In the genomic region with DNA sequence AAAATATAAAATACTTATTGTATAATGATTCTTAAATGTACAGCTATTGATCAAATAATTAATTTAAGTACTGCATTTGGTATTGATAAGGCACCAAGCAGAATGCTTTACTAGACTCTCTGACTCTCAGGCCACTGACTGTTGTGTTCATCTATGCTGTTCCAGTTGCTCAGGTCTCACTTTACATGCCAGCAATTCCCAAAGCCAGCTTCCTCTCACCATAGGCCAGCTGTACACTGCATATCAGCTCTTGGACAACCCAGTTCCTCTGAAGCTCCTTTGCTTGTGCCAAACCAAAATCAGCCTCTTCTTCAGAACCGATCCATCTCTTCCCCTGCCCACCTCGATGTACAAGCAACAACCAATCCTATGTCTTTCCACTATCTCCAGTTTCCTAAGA, we compare ENCODE assay signal across 24 mouse cellular contexts. TPM values are rescaled to one million over a fixed set of nuclear protein-coding genes. Genes with fewer than 3 reads are reported as not detected.
DNase-seq lines count a peak whose midpoint lies in the region; TF ChIP-seq lines count a peak whose summit lies in the region.
"Had no signal": no experiment of that assay in that cellular context is flagged by ENCODE, and none has a peak within 500 bp of the region (broad histone marks: within the 10 kb centered on the region; RNA-seq: fewer than 3 reads in every experiment).

No protein-coding gene starts in this region.

- DNase-seq in gastrocnemius, adult 2 months, result peak; percentile 38
- DNase-seq in gastrocnemius, postnatal 25 days, result no peak
- peak in 1 of 2 experiments; percentile 16 for DNase-seq in heart, adult 2 months
- no peak for DNase-seq in heart, postnatal 4 days
- no peak for DNase-seq in layer of hippocampus, adult 2 months (ENCODE audit: low spot score in 2 of 2)
- DNase-seq in layer of hippocampus, postnatal 10 days (ENCODE audit: low spot score in 2 of 2), result no peak
- DNase-seq in urinary bladder, postnatal 14 days (ENCODE audit: low spot score), result no peak
- DNase-seq: adrenal gland, postnatal 10 days; adrenal gland, postnatal 36 days; B cell, adult 2 months; cerebellum, adult 18-20 months; cerebellum, adult 9-10 months; cerebellum, postnatal 14 days; forebrain, postnatal 0 days; gastrocnemius, postnatal 10 days had no signal

- H3K4me2 ChIP-seq in myocyte (ENCODE audit: low read depth), result peak overlapping the region; percentile 24
- H3K4me2 ChIP-seq: embryonic facial prominence, embryonic 12.5 days; embryonic facial prominence, embryonic 15.5 days; hindbrain, embryonic 12.5 days; hindbrain, embryonic 15.5 days had no signal

- peak overlapping the region; percentile 38; the same call in 1 of the 2 replicates for H3K9ac ChIP-seq in heart, adult 2 months (ENCODE audit: low read depth, low read length)
- H3K9ac ChIP-seq: embryonic facial prominence, embryonic 12.5 days; embryonic facial prominence, embryonic 15.5 days; forebrain, postnatal 0 days; hindbrain, embryonic 12.5 days; hindbrain, embryonic 15.5 days had no signal

- H3K79me2 ChIP-seq in heart, adult 2 months (replicated peaks; ENCODE audit: control insufficient read depth, insufficient read depth, low read length), result peaks cover 19% of the 10 kb centered on the region
- peaks cover 9% of the 10 kb centered on the region for H3K79me2 ChIP-seq in myocyte (ENCODE audit: control insufficient read depth, insufficient read depth)

- H3K27ac ChIP-seq in gastrocnemius, adult 2 months, result peak overlapping the region; percentile 76
- peak overlapping the region; percentile 17; the same call in 1 of the 2 replicates for H3K27ac ChIP-seq in heart, adult 2 months
- H3K27ac ChIP-seq in layer of hippocampus, adult 2 months, result peak overlapping the region; percentile 67; the same call in 1 of the 2 replicates
- H3K27ac ChIP-seq: embryonic facial prominence, embryonic 12.5 days; embryonic facial prominence, embryonic 15.5 days; hindbrain, embryonic 12.5 days; hindbrain, embryonic 15.5 days had no signal

- H3K4me3 ChIP-seq in gastrocnemius, adult 2 months, result peak overlapping the region; percentile 13; the same call in 1 of the 2 replicates
- no peak overlapping the region for H3K4me3 ChIP-seq in heart, adult 2 months
- no peak overlapping the region for H3K4me3 ChIP-seq in layer of hippocampus, adult 2 months
- H3K4me3 ChIP-seq in myocyte, result no peak overlapping the region
- H3K4me3 ChIP-seq: embryonic facial prominence, embryonic 12.5 days; embryonic facial prominence, embryonic 15.5 days; hindbrain, embryonic 12.5 days; hindbrain, embryonic 15.5 days had no signal

- no peak for TF ChIP-seq POLR2A in heart, adult 2 months (IDR thresholded peaks at IDR 0.05; ENCODE audit: insufficient read depth, low read depth, low read length)
- TF ChIP-seq POLR2A in myocyte (IDR thresholded peaks at IDR 0.05; ENCODE audit: insufficient read length, low read depth), result no peak

- TF ChIP-seq CTCF in gastrocnemius, adult 2 months (IDR thresholded peaks at IDR 0.05), result no peak
- no peak for TF ChIP-seq CTCF in heart, adult 2 months (IDR thresholded peaks at IDR 0.05)
- TF ChIP-seq CTCF in layer of hippocampus, adult 2 months (conservative IDR thresholded peaks at IDR 0.05), result no peak

- H3K27me3 ChIP-seq in heart, adult 2 months (ENCODE audit: control insufficient read depth, insufficient read depth, low read length), result no peaks in the 10 kb centered on the region
- no peaks in the 10 kb centered on the region for H3K27me3 ChIP-seq in myocyte (ENCODE audit: control insufficient read depth, insufficient read depth, insufficient read length)
- H3K27me3 ChIP-seq: CH12.LX; embryonic facial prominence, embryonic 12.5 days; embryonic facial prominence, embryonic 15.5 days; hindbrain, embryonic 12.5 days; hindbrain, embryonic 15.5 days; Patski had no signal

- H3K36me3 ChIP-seq in heart, adult 2 months (ENCODE audit: control insufficient read depth, insufficient read depth, low read length), result peaks cover 31% of the 10 kb centered on the region
- H3K36me3 ChIP-seq in myocyte (ENCODE audit: control insufficient read depth, insufficient read depth), result no peaks in the 10 kb centered on the region
- H3K36me3 ChIP-seq: embryonic facial prominence, embryonic 12.5 days; embryonic facial prominence, embryonic 15.5 days; G1E; hindbrain, embryonic 12.5 days; hindbrain, embryonic 15.5 days had no signal

- H3ac ChIP-seq in myocyte (ENCODE audit: control insufficient read depth, insufficient read length), result no peak overlapping the region

- TF ChIP-seq EP300 in heart, adult 2 months (IDR thresholded peaks at IDR 0.05; ENCODE audit: insufficient read depth, low read depth, low read length), result no peak

- intact Hi-C loops in gastrocnemius, adult 2 months (cut with DNase I), result loop anchor here (5.0 kb wide), 1 partner anchor 41 kb away; no protein-coding TSS in a partner anchor
- intact Hi-C loops in heart, adult 2 months (cut with DNase I), result no loop called here

- 46% methylated on average over 2 of the region's 2 CpGs for WGBS in heart, adult 2 months

- H3K4me1 ChIP-seq in heart, adult 2 months (ENCODE audit: control insufficient read depth, insufficient read depth, low read length), result peaks cover 14% of the 10 kb centered on the region
- H3K4me1 ChIP-seq: embryonic facial prominence, embryonic 12.5 days; embryonic facial prominence, embryonic 15.5 days; hindbrain, embryonic 12.5 days; hindbrain, embryonic 15.5 days had no signal

TF ChIP-seq in myocyte, 11 proteins besides CTCF, POLR2A, EP300 and RAD21:
- no peak for TF ChIP-seq TCF3 (IDR thresholded peaks at IDR 0.05; ENCODE audit: insufficient read length, low read depth)
- TF ChIP-seq MAX (IDR thresholded peaks at IDR 0.05; ENCODE audit: low read depth), result no peak
- peak in 1 of 3 experiments; percentile 7 for TF ChIP-seq MYOG (IDR thresholded peaks at IDR 0.05; ENCODE audit: control insufficient read depth in 1 of 3, insufficient read depth in 1 of 3, insufficient read length in 2 of 3, low read depth in 2 of 3)
- no peak for TF ChIP-seq SRF (IDR thresholded peaks at IDR 0.05; ENCODE audit: control insufficient read depth, insufficient read length, low read depth)
- peak in 2 of 3 experiments; percentile 42 to 45 for TF ChIP-seq MYOD1 (IDR thresholded peaks at IDR 0.05; ENCODE audit: control insufficient read depth in 1 of 3, insufficient read length in 2 of 3, low read depth in 2 of 3)
- no peak for TF ChIP-seq USF1 (IDR thresholded peaks at IDR 0.05; ENCODE audit: low read depth)
- TF ChIP-seq TCF12 (IDR thresholded peaks at IDR 0.05; ENCODE audit: insufficient read depth, poor library complexity, severe bottlenecking), result no peak

RNA-seq across cellular contexts. Expression of gene Zhx3, which starts 24.6 kb away (rescaled TPM):
- 10 to 100 TPM; 24.2 to 29.0 TPM for total RNA-seq in gastrocnemius, adult 2 months (2021)
- total RNA-seq in gastrocnemius, postnatal 25 days (2021), result 10 to 100 TPM; 25.8 TPM
- total RNA-seq in heart, adult 2 months (2021), result 10 to 100 TPM; 36.7 to 36.8 TPM
- polyA plus RNA-seq in heart, adult 2 months (2012; rRNA removed), result 7.9 and 14.0 TPM in 2 replicates
- 10 to 100 TPM; 22.8 to 24.9 TPM for total RNA-seq in heart, postnatal 4 days (2021)
- total RNA-seq in layer of hippocampus, adult 2 months (2021), result 100 to 1,000 TPM; 111 to 116 TPM
- total RNA-seq in layer of hippocampus, postnatal 10 days (2021), result 10 to 100 TPM; 95.8 to 99.3 TPM
- 6.1 TPM for polyA plus RNA-seq in myocyte (2012; fragmentation: generic; extraction: Trizol)

RNA-seq across cellular contexts. Expression of gene Lpin3, which starts 32.3 kb away (rescaled TPM):
- 1 to 10 TPM; 3.2 to 5.0 TPM for total RNA-seq in gastrocnemius, adult 2 months (2021)
- 1 to 10 TPM; 3.7 to 4.9 TPM for total RNA-seq in gastrocnemius, postnatal 25 days (2021)
- total RNA-seq in heart, adult 2 months (2021), result 1 to 10 TPM; 4.6 to 7.2 TPM
- 4.4 and 5.4 TPM in 2 replicates for polyA plus RNA-seq in heart, adult 2 months (2012; rRNA removed)
- total RNA-seq in heart, postnatal 4 days (2021), result 1 to 10 TPM; 2.1 to 2.2 TPM
- total RNA-seq in layer of hippocampus, adult 2 months (2021), result 1 to 10 TPM in 1 of 2 experiments, under 1 TPM in 1; 0.97 to 1.0 TPM
- total RNA-seq in layer of hippocampus, postnatal 10 days (2021), result under 1 TPM; 0.59 to 0.94 TPM
- polyA plus RNA-seq in myocyte (2012; fragmentation: generic; extraction: Trizol), result 10.5 TPM
- total RNA-seq: hematopoietic stem cell, adult 5-6 weeks had no signal

Comparison
In these comparisons a context has a peak if more than half of its experiments do, and no peak if none do; other contexts are left out.
1. H3K27ac ChIP-seq: peak in every context shown above with its lines; median percentile 76 in gastrocnemius, adult 2 months; 67 in layer of hippocampus, adult 2 months; 17 in heart, adult 2 months.